Mouse (Mus musculus) heart, postnatal 0 days (tissue): ENCODE measurements around the gene Sirpa. TPM values are rescaled to one million over a fixed set of nuclear protein-coding genes. Genes with fewer than 3 reads are reported as not detected.

Source experiments
- ATAC-seq: fragments of 200-750 bp; cut with Nextera tagmentation; 2 replicates; pipeline ENCODE4 v1.8.0; 2017; ENCODE audit warnings: low read depth, moderate number of reproducible peaks, moderate library complexity; ENCODE audit not compliant: insufficient read depth
- DNase-seq: peaks from one replicate; pipeline ENCODE4 v3.0.0-alpha.2; 2016; ENCODE audit warnings: low spot score
- H3K27ac ChIP-seq: fragments of 300-500 bp; sonication (generic); 2 replicates; pipeline ENCODE4 v1.5.1; 2014; ENCODE audit warnings: low read depth, mild to moderate bottlenecking
- H3K27me3 ChIP-seq: fragments of 300-500 bp; sonication (generic); 2 replicates; pipeline ENCODE4 v1.6.1; 2014; ENCODE audit warnings: low read length, mixed read lengths; ENCODE audit not compliant: control insufficient read depth, insufficient read depth
- H3K36me3 ChIP-seq: fragments of 300-500 bp; sonication (generic); replicated peaks from 2 replicates; pipeline ENCODE4 v1.6.1; 2014; ENCODE audit warnings: low read length, mixed read lengths; ENCODE audit not compliant: control insufficient read depth, insufficient read depth
- H3K4me1 ChIP-seq: fragments of 300-500 bp; sonication (generic); 2 replicates; pipeline ENCODE4 v1.6.1; 2014; ENCODE audit warnings: antibody characterized with exemption; ENCODE audit not compliant: control insufficient read depth, insufficient read depth
- H3K4me2 ChIP-seq: fragments of 300-500 bp; sonication (generic); 2 replicates; pipeline ENCODE4 v1.6.1; 2014; ENCODE audit warnings: low read depth, mild to moderate bottlenecking, low read length, moderate library complexity
- H3K4me3 ChIP-seq: fragments of 300-500 bp; sonication (generic); 2 replicates; pipeline ENCODE4 v1.5.1; 2014; ENCODE audit warnings: low read depth, low read length
- H3K9ac ChIP-seq: fragments of 300-500 bp; sonication (generic); replicated peaks from 2 replicates; pipeline ENCODE4 v1.6.1; 2014; ENCODE audit warnings: low read depth, low read length, mixed read lengths
- H3K9me3 ChIP-seq: fragments of 300-500 bp; sonication (generic); replicated peaks from 2 replicates; pipeline ENCODE4 v1.6.1; 2016; ENCODE audit warnings: low read length; ENCODE audit not compliant: control insufficient read depth
- CTCF ChIP-seq: IDR thresholded peaks from 2 replicates; pipeline ENCODE4 v1.5.1; 2016; ENCODE audit warnings: antibody characterized with exemption, control low read depth, low read depth
- EP300 ChIP-seq: IDR thresholded peaks from 2 replicates; pipeline ENCODE4 v1.6.1; 2016; ENCODE audit warnings: antibody characterized with exemption, low read depth
- WGBS: fragments of 180-500 bp; shearing (Covaris S2); extraction: QIAGEN DNeasy Blood & Tissue Kit; methylation state at CpG from one replicate; pipeline ENCODE4 v1.1.7; 2014; 5-methylcytosine and 5-hydroxymethylcytosine counted together
- polyA plus RNA-seq: library from polyadenylated mRNA; unstranded; fragments of >200 nt; fragmentation: Nextera tagmentation; extraction: Ambion mirVana; gene quantifications from 2 replicates; pipeline ENCODE4 v1.2.1, GENCODE M21; 2015
- total RNA-seq: library from RNA; depleted of rRNA; stranded (reverse); fragments of >200 nt; gene quantifications from 2 replicates; pipeline ENCODE4 v1.2.3, GENCODE M21; 2014; ENCODE audit warnings: low replicate concordance

Gene Sirpa
- total and polyA plus RNA-seq, 2 experiments from 2014 or later, result 10.8 to 43.9 TPM

DNA sequence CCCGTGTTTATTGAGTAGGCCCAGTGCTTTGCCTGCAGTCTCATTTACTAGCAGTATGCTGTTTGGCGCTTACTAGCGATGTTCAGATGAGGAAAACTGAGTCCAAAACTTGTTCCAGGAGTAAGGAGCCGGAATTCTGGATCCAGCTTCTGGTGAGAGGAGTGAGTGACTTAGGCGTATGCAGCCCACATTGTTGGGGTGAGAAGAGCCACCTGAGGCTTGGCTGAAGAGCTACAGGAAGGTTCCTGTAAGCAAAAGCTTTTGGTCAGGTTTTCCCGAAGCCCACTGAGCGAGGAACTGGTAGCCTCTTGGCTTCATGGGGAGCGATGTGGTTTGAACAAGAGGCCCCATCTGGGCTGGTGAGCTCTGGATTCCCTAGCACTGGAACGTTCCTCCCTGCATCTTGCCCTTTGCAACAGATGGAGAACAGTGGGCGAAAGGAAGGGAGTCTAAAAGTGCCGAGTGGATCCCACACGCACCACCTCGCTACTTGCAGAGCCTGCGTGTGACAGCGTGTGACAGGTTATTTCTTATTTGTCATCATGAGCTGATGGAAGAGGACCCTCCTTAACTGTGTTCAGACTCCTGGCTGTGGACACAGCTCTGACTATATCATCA is 4.0 kb downstream of the Sirpa start:
- no peak for TF ChIP-seq CTCF
- TF ChIP-seq EP300, result no peak
- Histone ChIP-seq H3K27ac (no peak overlapping the region), H3K4me2 (no peak overlapping the region), H3K9me3 (no peaks in the 10 kb centered on the region), H3K4me3 (no peak overlapping the region), H3K9ac (no peak overlapping the region), H3K36me3 (no peaks in the 10 kb centered on the region), H3K4me1 (peaks cover 53% of the 10 kb centered on the region), H3K27me3 (no peaks in the 10 kb centered on the region)
- DNase-seq, result no peak
- WGBS, result 85% methylated on average over 15 of the region's 15 CpGs
- ATAC-seq, result no peak

DNA sequence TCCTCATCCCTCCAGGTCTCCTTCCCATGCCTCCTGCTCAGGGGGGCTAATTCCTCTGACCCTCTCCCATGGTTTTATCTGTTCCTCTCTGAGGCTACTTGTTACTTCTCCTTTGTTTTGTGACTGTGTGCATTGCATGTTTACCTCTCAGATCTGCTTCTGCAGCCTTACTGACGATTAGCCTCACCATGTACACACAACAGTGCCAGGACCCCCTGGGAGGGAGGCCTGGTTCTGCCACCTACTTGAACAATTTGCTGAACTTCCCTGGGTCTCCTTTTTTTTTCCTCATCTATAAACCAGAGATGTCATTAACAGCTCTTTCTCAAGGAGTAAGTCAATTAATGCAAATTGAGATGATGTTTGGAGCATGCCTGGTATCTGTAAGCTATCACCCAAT is 4.9 kb downstream of the Sirpa start:
- TF ChIP-seq EP300 (no peak), CTCF (no peak)
- Histone ChIP-seq H3K9ac (no peak overlapping the region), H3K9me3 (no peaks in the 10 kb centered on the region), H3K27me3 (no peaks in the 10 kb centered on the region), H3K36me3 (no peaks in the 10 kb centered on the region), H3K4me2 (no peak overlapping the region), H3K4me1 (peaks cover 47% of the 10 kb centered on the region), H3K4me3 (no peak overlapping the region), H3K27ac (no peak overlapping the region)
- 53% methylated on average over 1 of the region's 1 CpGs for WGBS
- no peak for DNase-seq
- ATAC-seq, result no peak

DNA sequence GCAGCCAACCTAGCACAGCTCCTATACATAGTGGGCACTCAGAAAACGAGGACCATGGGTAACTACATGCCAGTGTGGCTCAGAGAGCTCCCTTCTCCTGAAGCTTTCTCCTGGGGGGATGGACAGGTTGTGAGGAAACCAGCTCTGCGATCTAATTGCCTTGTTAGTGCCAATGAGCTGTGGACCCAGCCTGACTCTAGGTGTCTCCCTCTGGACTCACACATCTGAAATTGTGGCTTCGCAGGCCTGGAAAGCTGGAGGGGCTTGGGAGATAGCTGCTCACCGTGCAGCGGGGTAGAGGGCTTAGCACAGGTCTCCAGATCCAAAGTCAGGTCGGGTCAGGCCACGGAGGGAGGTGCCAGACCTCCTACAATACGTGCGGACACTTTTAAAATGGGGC is 5.5 kb downstream of the Sirpa start:
- H3K27me3 ChIP-seq, result no peaks in the 10 kb centered on the region
- TF ChIP-seq EP300, result no peak
- TF ChIP-seq CTCF, result no peak
- no peak for DNase-seq
- H3K4me3 ChIP-seq, result no peak overlapping the region
- H3K36me3 ChIP-seq, result no peaks in the 10 kb centered on the region
- peaks cover 47% of the 10 kb centered on the region for H3K4me1 ChIP-seq
- ATAC-seq, result no peak
- no peak overlapping the region for H3K9ac ChIP-seq
- WGBS, result 37% methylated on average over 9 of the region's 9 CpGs
- no peak overlapping the region for H3K27ac ChIP-seq
- no peaks in the 10 kb centered on the region for H3K9me3 ChIP-seq
- H3K4me2 ChIP-seq, result no peak overlapping the region

DNA sequence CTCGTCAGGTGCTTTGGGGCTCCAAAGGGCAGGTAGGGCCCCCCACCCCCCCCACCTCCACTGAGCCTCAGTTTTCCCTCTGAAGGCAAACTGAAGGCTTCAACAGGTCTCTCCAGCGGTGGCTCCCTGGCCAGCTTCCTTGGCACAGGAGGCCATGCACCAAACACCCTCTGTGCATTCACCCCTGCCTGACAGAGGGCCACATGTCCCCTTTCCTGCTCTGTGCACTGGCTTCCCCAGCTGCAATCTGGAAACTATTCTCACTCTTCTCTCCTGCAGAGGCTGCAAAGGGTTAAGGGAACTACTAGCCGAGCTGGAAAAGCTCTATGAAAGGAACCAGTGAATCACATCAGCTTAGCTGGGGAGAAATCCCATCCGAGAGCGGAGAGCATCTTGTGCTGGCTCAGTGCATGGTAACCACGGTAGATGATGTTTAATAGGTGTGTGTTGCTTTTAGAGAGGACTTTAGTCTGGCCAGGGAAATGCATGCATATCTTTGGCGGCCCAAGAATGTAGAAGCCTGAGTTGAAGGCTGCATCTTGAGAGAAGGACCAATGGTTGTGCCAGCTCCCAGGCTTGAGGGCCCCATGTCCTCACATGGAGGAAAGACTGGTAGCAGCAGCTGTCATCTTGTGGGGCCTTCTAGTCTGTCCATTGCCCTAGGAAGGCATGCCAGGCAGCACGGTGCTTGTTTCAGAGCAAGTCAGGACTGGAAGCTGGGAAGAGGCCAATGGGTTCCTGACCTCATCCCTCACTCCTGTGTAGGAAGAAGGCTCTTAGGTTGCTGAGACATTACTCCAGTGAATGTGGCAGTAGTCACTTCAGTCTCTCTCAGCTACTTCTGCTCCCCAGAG is 6.8 kb downstream of the Sirpa start:
- peaks cover 44% of the 10 kb centered on the region for H3K4me1 ChIP-seq
- H3K9ac ChIP-seq, result no peak overlapping the region

DNA sequence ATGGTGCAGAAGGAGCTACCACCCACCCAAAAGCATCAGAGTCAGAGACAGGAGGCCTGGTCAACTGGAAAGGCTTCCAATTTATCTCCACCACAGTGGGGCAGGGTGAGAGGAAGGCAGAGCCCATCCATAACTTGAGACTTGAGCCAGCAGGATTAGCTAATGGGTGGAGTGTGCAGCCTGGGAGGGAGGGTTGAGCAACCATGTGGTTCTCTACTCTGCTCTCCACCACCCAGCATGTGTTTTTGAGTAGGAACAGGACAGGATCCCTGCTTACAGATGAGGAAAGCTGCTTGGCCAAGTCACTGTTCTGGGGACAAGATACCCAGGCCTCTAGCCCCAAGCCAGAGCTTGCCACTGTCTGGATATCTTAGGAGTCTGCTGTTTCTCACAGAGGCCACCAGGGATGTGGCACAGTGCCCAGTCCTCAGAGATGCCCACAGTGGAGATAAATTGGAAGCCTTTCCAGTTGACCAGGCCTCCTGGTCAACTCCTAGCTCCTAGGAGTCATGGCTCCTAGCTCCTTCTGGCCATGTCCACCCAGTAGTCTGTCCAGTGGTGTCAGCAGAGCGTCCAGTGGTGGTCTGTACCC is 8.5 kb downstream of the Sirpa start:
- H3K4me2 ChIP-seq, result no peak overlapping the region
- no peak for ATAC-seq
- TF ChIP-seq CTCF (no peak), EP300 (no peak)
- H3K4me1 ChIP-seq, result peaks cover 40% of the 10 kb centered on the region
- no peak overlapping the region for H3K4me3 ChIP-seq
- DNase-seq, result no peak
- WGBS, result 80% methylated on average over 1 of the region's 1 CpGs
- H3K27ac ChIP-seq, result no peak overlapping the region
- H3K9ac ChIP-seq, result no peak overlapping the region
- no peaks in the 10 kb centered on the region for H3K27me3 ChIP-seq
- no peaks in the 10 kb centered on the region for H3K36me3 ChIP-seq
- no peaks in the 10 kb centered on the region for H3K9me3 ChIP-seq

More for the DNA sequence above, 6.8 kb downstream of the Sirpa start:
- Histone ChIP-seq H3K9me3 (no peaks in the 10 kb centered on the region), H3K27me3 (no peaks in the 10 kb centered on the region), H3K36me3 (no peaks in the 10 kb centered on the region), H3K4me2 (no peak overlapping the region), H3K4me3 (no peak overlapping the region), H3K27ac (no peak overlapping the region)
- DNase-seq (no peak), ATAC-seq (no peak)
- TF ChIP-seq EP300 (no peak), CTCF (no peak)
- 61% methylated on average over 8 of the region's 8 CpGs for WGBS
